Mouse (Mus musculus) embryonic facial prominence, embryonic 15.5 days (tissue): ENCODE measurements around the gene Kiz. TPM values are rescaled to one million over a fixed set of nuclear protein-coding genes. Genes with fewer than 3 reads are reported as not detected.
A peak's percentile ranks its signal among the peaks of the same experiment; 100 is the strongest.

Source experiments
- ATAC-seq: fragments of 200-750 bp; cut with Nextera tagmentation; 2 replicates; pipeline ENCODE4 v1.8.0; 2017; ENCODE audit warnings: low read depth, moderate TSS enrichment; ENCODE audit not compliant: insufficient number of reproducible peaks, low FRiP score, low TSS enrichment
- H3K27ac ChIP-seq: fragments of 300-500 bp; sonication (generic); replicated peaks from 2 replicates; pipeline ENCODE4 v1.5.1; 2015; ENCODE audit warnings: mild to moderate bottlenecking, inconsistent platforms
- H3K27me3 ChIP-seq: fragments of 300-500 bp; sonication (generic); 2 replicates; pipeline ENCODE4 v1.6.1; 2015; ENCODE audit warnings: inconsistent platforms
- H3K36me3 ChIP-seq: fragments of 300-500 bp; sonication (generic); 2 replicates; pipeline ENCODE4 v1.6.1; 2015; ENCODE audit warnings: mild to moderate bottlenecking, inconsistent platforms
- H3K4me1 ChIP-seq: fragments of 300-500 bp; sonication (generic); 2 replicates; pipeline ENCODE4 v1.6.1; 2015; ENCODE audit warnings: inconsistent platforms
- H3K4me2 ChIP-seq: fragments of 300-500 bp; sonication (generic); replicated peaks from 2 replicates; pipeline ENCODE4 v1.6.1; 2015; ENCODE audit warnings: mild to moderate bottlenecking, inconsistent platforms
- H3K4me3 ChIP-seq: fragments of 300-500 bp; sonication (generic); replicated peaks from 2 replicates; pipeline ENCODE4 v1.5.1; 2015; ENCODE audit warnings: mild to moderate bottlenecking, inconsistent platforms
- H3K9ac ChIP-seq: fragments of 300-500 bp; sonication (generic); 2 replicates; pipeline ENCODE4 v1.6.1; 2015; ENCODE audit warnings: inconsistent platforms
- H3K9me3 ChIP-seq: fragments of 300-500 bp; sonication (generic); replicated peaks from 2 replicates; pipeline ENCODE4 v1.6.1; 2016; ENCODE audit warnings: inconsistent platforms
- WGBS: fragments of 180-500 bp; shearing (Covaris S2); methylation state at CpG from one replicate; pipeline ENCODE4 v1.1.7; 2015; 5-methylcytosine and 5-hydroxymethylcytosine counted together
- polyA plus RNA-seq: library from polyadenylated mRNA; unstranded; fragments of >200 nt; fragmentation: Nextera tagmentation; extraction: Ambion mirVana; gene quantifications from 2 replicates; pipeline ENCODE4 v1.2.1, GENCODE M21; 2015

Kiz gene
- polyA plus RNA-seq, 1 experiment from 2014 or later, result 32.8 TPM

- Histone ChIP-seq H3K36me3 (no peaks in the 10 kb centered on the region), H3K4me2 (peak overlapping the region; percentile 41; the same call in 1 of the 2 replicates), H3K27ac (no peak overlapping the region), H3K9ac (no peak overlapping the region), H3K27me3 (peaks cover 90% of the 10 kb centered on the region), H3K9me3 (no peaks in the 10 kb centered on the region), H3K4me1 (peaks cover 22% of the 10 kb centered on the region), H3K4me3 (peak overlapping the region; percentile 27)
- ATAC-seq, result 0 out of 2 replicates have a peak, but pooled peaks have one; percentile 24
- WGBS, result 4% methylated on average over 20 of the region's 20 CpGs
Observed at GRCm38 (mm10) chr2:146835241-146835990, 20.2 kb upstream of the Kiz start.

- Histone ChIP-seq H3K27me3 (peaks cover 94% of the 10 kb centered on the region), H3K27ac (no peak overlapping the region), H3K4me2 (no peak overlapping the region), H3K9ac (no peak overlapping the region), H3K4me3 (no peak overlapping the region), H3K9me3 (no peaks in the 10 kb centered on the region), H3K4me1 (peaks cover 22% of the 10 kb centered on the region), H3K36me3 (no peaks in the 10 kb centered on the region)
- whole genome bisulfite sequencing, result 2% methylated on average over 13 of the region's 13 CpGs
- no peak for ATAC-seq
Observed at GRCm38 (mm10) chr2:146836246-146836645, 19.4 kb upstream of the Kiz start.

- Histone ChIP-seq H3K9ac (no peak overlapping the region), H3K27ac (no peak overlapping the region), H3K27me3 (peaks cover 98% of the 10 kb centered on the region), H3K9me3 (no peaks in the 10 kb centered on the region), H3K4me2 (no peak overlapping the region), H3K4me3 (no peak overlapping the region), H3K4me1 (peaks cover 22% of the 10 kb centered on the region), H3K36me3 (no peaks in the 10 kb centered on the region)
- WGBS, result 3% methylated on average over 17 of the region's 17 CpGs
- no peak for ATAC-seq
Observed at GRCm38 (mm10) chr2:146836871-146837550, 18.7 kb upstream of the Kiz start.

GRCm38 (mm10) chr2:146837653-146838052 lies 18.0 kb upstream of the Kiz start:
- no peak for ATAC-seq
- H3K9me3 ChIP-seq, result no peaks in the 10 kb centered on the region
- H3K4me3 ChIP-seq, result no peak overlapping the region
- no peak overlapping the region for H3K4me2 ChIP-seq
- peaks cover 97% of the 10 kb centered on the region for H3K27me3 ChIP-seq
- H3K36me3 ChIP-seq, result no peaks in the 10 kb centered on the region
- 15% methylated on average over 1 of the region's 1 CpGs for WGBS
- no peak overlapping the region for H3K27ac ChIP-seq
- H3K9ac ChIP-seq, result no peak overlapping the region
- H3K4me1 ChIP-seq, result peaks cover 22% of the 10 kb centered on the region

GRCm38 (mm10) chr2:146838596-146839302 lies 16.9 kb upstream of the Kiz start:
- no peak for ATAC-seq
- Histone ChIP-seq H3K27ac (no peak overlapping the region), H3K9ac (no peak overlapping the region), H3K36me3 (no peaks in the 10 kb centered on the region), H3K4me2 (no peak overlapping the region), H3K27me3 (peaks cover 88% of the 10 kb centered on the region), H3K9me3 (no peaks in the 10 kb centered on the region), H3K4me3 (no peak overlapping the region; the same call in 1 of the 2 replicates), H3K4me1 (peaks cover 19% of the 10 kb centered on the region)
- WGBS, result 2% methylated on average over 30 of the region's 30 CpGs

- H3K27me3 ChIP-seq, result peaks cover 81% of the 10 kb centered on the region
- ATAC-seq, result no peak
- H3K9ac ChIP-seq, result no peak overlapping the region
- H3K4me3 ChIP-seq, result no peak overlapping the region; the same call in 1 of the 2 replicates
- H3K4me1 ChIP-seq, result peaks cover 14% of the 10 kb centered on the region
- no peak overlapping the region for H3K27ac ChIP-seq
- 0 out of 2 replicates have a peak overlapping the region, but pooled peaks have one; percentile 1 for H3K4me2 ChIP-seq
- H3K36me3 ChIP-seq, result no peaks in the 10 kb centered on the region
- no peaks in the 10 kb centered on the region for H3K9me3 ChIP-seq
- 3% methylated on average over 36 of the region's 36 CpGs for WGBS
Observed at GRCm38 (mm10) chr2:146839303-146840030, 16.2 kb upstream of the Kiz start.

GRCm38 (mm10) chr2:146847863-146848262 lies 7.8 kb upstream of the Kiz start:
- 74% methylated on average over 2 of the region's 2 CpGs for WGBS
- Histone ChIP-seq H3K9me3 (no peaks in the 10 kb centered on the region), H3K27me3 (peaks cover under 1% of the 10 kb centered on the region; the same call in 1 of the 2 replicates), H3K9ac (no peak overlapping the region), H3K4me1 (no peaks in the 10 kb centered on the region), H3K4me3 (no peak overlapping the region), H3K36me3 (no peaks in the 10 kb centered on the region), H3K4me2 (no peak overlapping the region), H3K27ac (no peak overlapping the region)
- no peak for ATAC-seq

GRCm38 (mm10) chr2:146856120-146856519 lies 456 bp downstream of the Kiz start:
- Histone ChIP-seq H3K4me1 (0 out of 2 replicates have a peak, but pooled peaks cover 7% of the 10 kb centered on the region), H3K27ac (peak overlapping the region; percentile 68), H3K4me3 (peak overlapping the region; percentile 96), H3K9ac (peak overlapping the region; percentile 66), H3K9me3 (no peaks in the 10 kb centered on the region), H3K4me2 (peak overlapping the region; percentile 61), H3K36me3 (no peaks in the 10 kb centered on the region), H3K27me3 (no peaks in the 10 kb centered on the region)
- ATAC-seq, result no peak
- 6% methylated on average over 11 of the region's 11 CpGs for WGBS

- H3K27ac ChIP-seq, result no peak overlapping the region
- H3K4me3 ChIP-seq, result no peak overlapping the region
- no peaks in the 10 kb centered on the region for H3K36me3 ChIP-seq
- no peak overlapping the region for H3K4me2 ChIP-seq
- no peaks in the 10 kb centered on the region for H3K27me3 ChIP-seq
- ATAC-seq, result no peak
- H3K9ac ChIP-seq, result no peak overlapping the region
- 62% methylated on average over 4 of the region's 4 CpGs for WGBS
- 0 out of 2 replicates have a peak, but pooled peaks cover 7% of the 10 kb centered on the region for H3K4me1 ChIP-seq
- no peaks in the 10 kb centered on the region for H3K9me3 ChIP-seq
Observed at GRCm38 (mm10) chr2:146856853-146857252, 1.2 kb downstream of the Kiz start.

GRCm38 (mm10) chr2:146865781-146866180 lies 10.1 kb downstream of the Kiz start:
- WGBS, result 74% methylated on average over 3 of the region's 3 CpGs
- no peak overlapping the region for H3K9ac ChIP-seq
- no peaks in the 10 kb centered on the region for H3K9me3 ChIP-seq
- H3K4me2 ChIP-seq, result no peak overlapping the region
- H3K27me3 ChIP-seq, result no peaks in the 10 kb centered on the region
- no peak for ATAC-seq
- no peak overlapping the region for H3K27ac ChIP-seq
- H3K4me3 ChIP-seq, result no peak overlapping the region
- no peaks in the 10 kb centered on the region for H3K4me1 ChIP-seq
- peaks cover 8% of the 10 kb centered on the region; the same call in 1 of the 2 replicates for H3K36me3 ChIP-seq
